Mouse (Mus musculus) telencephalon, adult 2 months (tissue): Measurements from ENCODE around the gene Igf1r.

Experiments used
- DNase-seq: peaks from one replicate; pipeline ENCODE4 v3.0.0-alpha.2; 2011; ENCODE audit warnings: low read depth, low spot score

The Igf1r gene

DNA sequence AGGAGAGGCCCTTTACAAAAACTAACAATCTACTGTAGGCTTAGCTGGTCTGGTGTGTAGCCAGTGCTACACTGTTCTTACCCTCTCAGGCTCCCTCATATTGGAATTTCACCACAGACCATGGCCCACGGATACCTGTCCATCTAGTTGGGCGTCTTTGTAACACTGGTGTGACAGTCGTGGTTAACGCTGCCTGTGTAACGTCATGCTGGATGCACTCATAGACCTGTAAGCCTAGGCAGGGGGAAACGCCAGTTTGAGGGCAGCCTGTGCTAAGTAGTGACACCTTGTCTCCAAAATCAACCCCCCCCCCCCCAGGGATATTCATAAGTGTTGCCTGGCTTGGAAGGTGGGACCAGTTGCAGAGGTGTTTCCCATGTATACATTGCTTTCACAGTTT is 4.7 kb downstream of the Igf1r start:
- no peak for DNase-seq

DNA sequence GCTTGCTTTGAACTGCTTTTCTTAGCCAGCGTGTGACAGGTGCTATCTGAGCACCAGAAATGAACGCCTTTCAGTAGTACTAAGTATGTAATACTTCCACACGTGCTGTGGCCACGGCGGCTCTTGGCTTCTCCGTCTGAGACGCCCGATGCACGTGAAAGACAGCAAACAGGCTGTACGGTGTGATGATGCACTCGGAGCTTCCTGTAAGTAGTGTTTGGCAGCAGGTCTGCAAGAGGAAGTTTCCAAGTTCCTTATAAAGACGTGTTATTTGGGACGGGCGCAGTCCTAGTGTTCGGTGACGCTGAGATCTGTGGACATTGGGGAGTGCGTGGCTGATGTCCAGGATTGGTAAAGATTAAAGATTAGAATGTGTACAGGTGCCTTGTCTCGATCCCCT is 5.4 kb downstream of the Igf1r start:
- DNase-seq: no peak

- DNase-seq: no peak
Measured at GRCm38 (mm10) chr7:67960701-67961100, 8.1 kb downstream of the Igf1r start.

DNA sequence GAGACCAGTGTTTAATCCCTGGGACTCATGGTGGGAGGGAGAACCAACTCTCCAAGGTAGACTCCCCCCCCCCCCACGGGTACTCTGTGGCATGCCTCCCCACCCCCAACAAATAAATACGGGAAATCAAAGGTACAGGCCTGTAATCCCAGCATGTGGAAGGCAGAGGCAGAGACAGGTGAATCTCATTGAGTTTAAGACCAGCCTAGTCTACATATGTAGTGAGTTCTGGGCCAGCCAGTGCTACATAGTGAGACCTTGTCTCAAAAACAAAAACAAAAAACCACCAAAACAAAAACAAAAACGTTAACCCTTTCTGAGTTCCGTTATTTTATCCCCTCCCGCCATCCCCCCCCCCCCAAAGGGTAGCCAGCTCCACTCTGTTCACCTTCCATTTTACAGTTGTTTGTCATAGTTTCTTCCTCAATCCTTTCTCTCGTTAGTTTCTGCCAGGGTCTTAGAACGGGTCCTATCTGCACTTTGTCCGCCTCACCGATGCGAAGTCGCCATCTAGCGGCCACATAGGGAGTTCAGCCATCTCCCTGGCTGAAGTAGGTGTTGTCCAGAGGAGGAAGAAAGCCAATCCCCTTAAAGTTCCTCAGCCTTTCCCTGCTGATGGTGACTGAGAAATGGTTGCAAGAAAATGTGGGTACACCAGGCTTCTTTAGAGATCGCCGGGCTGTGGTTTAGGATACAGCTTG is 9.1 kb downstream of the Igf1r start:
- no peak for DNase-seq

GRCm38 (mm10) chr7:67963691-67964090 is 11.1 kb downstream of the Igf1r start:
- no peak for DNase-seq

- DNase-seq: no peak
Measured at GRCm38 (mm10) chr7:67968394-67968793, 15.8 kb downstream of the Igf1r start.

DNA sequence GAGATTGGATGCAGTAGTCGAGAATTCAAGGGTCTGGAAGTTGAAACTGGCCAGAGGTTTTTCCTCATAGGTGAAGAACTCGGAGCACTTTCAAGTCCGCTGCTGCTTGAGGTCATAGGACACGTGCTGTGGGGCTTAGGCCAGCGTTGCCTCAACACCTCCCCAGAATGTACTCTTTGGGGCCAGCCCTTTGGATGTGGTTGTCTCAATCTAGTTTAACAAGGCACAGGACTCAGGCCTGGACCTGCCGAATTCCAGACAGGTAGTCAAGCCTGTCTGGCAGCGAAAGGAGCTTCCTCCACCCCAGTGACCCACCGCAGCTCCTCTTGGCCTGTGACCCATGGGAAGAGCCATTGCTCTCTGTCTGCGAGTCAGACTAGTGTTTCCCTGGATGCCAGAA is 16.4 kb downstream of the Igf1r start:
- DNase-seq: no peak

DNA sequence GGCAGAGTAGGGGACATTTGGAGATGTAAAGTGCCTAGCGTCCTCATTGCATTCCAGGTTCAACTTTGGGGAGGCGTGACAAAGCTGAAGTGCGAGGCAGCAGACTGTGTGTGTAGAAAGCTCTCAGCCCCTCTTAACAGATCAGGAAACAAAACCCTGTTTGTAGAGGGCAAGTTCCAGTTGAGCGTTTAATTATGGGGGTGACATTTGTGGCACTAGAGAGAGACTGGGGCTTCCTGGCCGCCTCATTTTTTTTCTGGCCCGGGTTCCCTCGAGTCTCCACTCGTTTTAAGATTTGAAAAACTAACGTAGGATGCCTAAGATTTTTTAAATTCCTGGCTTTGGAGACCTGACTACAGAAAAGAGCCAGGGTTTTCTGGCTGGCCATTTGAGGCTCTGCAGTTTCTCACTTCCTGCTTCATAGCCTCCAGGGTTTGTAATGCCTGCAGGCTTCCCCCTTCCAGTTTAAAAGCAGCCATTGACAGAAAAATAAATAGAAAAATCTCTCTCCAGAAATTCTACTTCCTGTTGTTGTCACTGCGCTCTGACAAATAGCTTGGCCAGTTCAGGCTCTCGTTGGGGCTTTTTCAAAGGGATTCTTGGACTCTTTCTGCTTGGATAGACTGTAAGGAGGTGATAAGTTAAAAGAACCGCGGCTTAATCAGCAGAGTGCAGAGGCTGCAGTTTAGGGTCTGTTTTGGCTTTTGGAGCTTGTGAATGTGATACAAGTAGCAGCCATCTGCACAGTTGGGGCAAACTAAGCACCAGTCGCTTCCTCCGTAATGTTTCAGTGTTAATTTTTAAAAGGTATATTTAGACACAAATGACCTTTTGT is 20.8 kb downstream of the Igf1r start:
- DNase-seq: no peak

- DNase-seq: no peak
Measured at GRCm38 (mm10) chr7:67981956-67982355, 29.3 kb downstream of the Igf1r start.

DNA sequence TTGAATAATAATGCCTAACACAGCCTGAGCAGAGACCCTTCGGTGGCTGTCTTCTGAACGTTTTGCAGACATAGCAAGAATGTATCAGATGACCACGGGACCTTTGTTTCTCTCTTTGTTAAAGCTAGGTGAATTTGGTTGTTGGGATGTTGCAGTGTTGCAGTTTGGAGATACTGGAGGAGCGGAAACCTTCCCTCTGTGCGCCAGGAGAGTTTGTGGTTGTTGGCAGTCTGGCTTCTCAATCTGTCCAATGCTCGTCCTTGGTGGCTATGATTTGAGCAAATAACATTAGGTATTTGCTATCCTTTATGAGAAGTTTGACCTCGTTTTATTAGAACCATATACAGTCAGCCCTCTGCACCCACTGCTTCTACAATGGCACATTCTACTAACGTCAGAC is 30.2 kb downstream of the Igf1r start:
- no peak for DNase-seq

DNA sequence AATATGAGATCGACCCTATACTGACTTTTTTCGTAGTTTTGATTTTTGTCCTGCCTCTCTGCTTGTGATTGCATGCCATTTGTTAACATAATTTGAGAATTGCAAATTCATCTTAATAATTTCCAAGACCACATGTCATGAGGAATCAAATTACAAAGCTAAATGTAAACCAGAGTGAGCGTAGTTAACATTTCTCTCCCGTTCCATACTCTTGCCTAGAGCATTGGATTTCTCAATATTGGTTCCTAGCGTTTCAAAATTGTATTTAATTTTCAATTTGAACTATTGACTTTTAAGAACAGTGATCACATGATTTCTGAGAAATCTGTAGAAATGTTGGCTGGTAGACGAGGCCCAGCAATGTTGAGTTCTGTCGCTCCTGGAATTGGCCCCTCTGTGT is 30.8 kb downstream of the Igf1r start:
- DNase-seq: no peak

GRCm38 (mm10) chr7:67985003-67985416 is 32.4 kb downstream of the Igf1r start:
- DNase-seq: no peak

- no peak for DNase-seq
Measured at GRCm38 (mm10) chr7:67985511-67985910, 32.9 kb downstream of the Igf1r start.

DNA sequence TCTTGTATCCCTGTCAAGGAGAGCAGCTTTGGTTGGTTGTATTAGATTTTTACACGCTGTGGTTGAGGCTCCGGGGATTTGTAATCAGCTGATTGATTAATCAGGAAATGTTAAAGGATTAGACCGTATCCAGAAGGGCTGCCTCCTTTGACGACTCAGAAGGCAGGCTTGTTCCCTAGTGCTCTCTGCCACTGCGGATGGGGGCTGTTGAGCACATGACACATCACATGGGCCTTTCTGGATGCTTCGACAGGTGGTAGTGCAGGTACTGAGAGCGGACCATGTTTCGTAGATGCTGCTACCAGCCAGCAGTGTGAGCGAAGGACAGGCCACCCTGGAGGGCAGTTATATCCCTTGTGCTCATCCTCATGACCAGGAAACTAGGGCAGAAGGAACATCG is 33.6 kb downstream of the Igf1r start:
- no peak for DNase-seq

GRCm38 (mm10) chr7:67986816-67987215 is 34.2 kb downstream of the Igf1r start:
- no peak for DNase-seq

DNA sequence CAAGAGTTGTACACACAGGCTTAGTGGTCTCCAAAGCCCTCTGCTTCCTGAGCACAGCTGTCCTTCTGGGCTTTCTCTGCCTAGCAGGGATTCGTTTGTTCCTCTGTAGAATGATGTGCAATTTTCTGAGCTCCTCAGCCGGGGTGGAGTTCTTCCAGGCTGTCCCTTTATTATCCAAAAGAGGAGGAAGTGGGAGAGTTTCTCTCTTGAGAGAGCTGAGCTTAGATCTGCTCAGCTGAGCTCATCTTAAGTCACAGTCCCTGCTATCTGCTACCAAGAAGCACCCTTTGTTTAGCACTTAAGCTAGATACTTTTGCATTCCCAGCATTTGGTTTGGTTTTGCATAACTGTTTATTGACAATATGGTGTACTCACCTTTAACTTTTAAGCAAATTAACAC is 36.7 kb downstream of the Igf1r start:
- DNase-seq: no peak

DNA sequence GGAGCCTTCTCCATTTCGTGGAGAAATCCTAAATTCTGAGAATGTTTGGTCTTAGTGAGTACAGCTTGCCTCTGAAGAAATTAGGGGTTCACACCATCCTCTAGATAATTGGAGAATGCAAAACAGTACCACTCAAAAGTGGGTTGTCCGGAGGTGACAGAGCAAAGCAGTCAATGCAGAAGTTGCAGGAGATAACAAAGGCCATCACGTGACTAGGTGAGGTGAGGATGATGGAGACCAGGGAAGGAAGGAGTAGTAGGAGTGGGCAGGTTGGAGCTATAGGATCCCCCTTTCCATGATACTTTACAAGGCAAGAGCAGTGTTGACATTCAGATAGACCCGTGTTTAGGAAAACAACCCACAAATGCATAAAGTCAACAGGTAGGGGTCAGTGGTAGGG is 41.0 kb downstream of the Igf1r start:
- no peak for DNase-seq

- no peak for DNase-seq
Measured at GRCm38 (mm10) chr7:67994346-67994858, 41.8 kb downstream of the Igf1r start.

- no peak for DNase-seq
Measured at GRCm38 (mm10) chr7:67995276-67995675, 42.6 kb downstream of the Igf1r start.

GRCm38 (mm10) chr7:67996202-67996960 is 43.8 kb downstream of the Igf1r start:
- DNase-seq: no peak

- DNase-seq: no peak
Measured at GRCm38 (mm10) chr7:68001269-68001668, 48.6 kb downstream of the Igf1r start.

DNA sequence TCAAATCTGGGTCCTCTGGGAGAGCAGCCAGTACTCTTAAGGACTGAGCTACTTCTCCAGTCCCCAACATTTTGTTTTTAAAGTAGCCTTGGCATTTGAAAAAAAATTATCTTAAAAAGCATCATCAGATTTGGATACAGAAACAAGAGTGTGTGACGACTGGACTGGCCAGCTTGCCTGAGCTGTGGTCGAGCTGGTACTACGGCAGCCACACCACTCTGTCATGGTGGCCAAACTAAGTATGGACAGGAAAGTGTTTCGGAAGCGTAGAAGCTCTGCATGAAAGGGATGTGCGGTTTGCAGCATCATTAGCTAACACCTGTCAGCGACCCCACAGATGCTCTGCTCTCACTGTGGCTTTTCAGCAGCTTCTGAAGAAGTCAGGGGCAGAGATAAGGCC is 53.4 kb downstream of the Igf1r start:
- no peak for DNase-seq
